Mouse (Mus musculus) liver, adult 2 months (tissue): ENCODE data around the gene Rnf216. TPM values are rescaled to one million over a fixed set of nuclear protein-coding genes. Genes with fewer than 3 reads are reported as not detected.

Experiments used
- DNase-seq: peaks from one replicate; pipeline ENCODE4 v3.0.0-alpha.2; 2011; ENCODE audit warnings: low read depth, low spot score; ENCODE audit errors: extremely low read depth
- H3K27ac ChIP-seq: fragments of 200-500 bp; replicated peaks from 2 replicates; pipeline ENCODE4 v1.5.1; 2012; ENCODE audit warnings: low read depth, mild to moderate bottlenecking, control low read depth, inconsistent platforms, low read length; ENCODE audit not compliant: insufficient read depth
- H3K27me3 ChIP-seq: fragments of 200-500 bp; 2 replicates; pipeline ENCODE4 v1.6.1; 2012; ENCODE audit warnings: mild to moderate bottlenecking, moderate library complexity, low read length, inconsistent platforms; ENCODE audit not compliant: control insufficient read depth, insufficient read depth
- H3K36me3 ChIP-seq: fragments of 200-500 bp; 2 replicates; pipeline ENCODE4 v1.6.1; 2012; ENCODE audit warnings: low read length, inconsistent platforms; ENCODE audit not compliant: control insufficient read depth, insufficient read depth
- H3K4me1 ChIP-seq: fragments of 200-500 bp; 2 replicates; pipeline ENCODE4 v1.6.1; 2011; ENCODE audit warnings: low read length; ENCODE audit not compliant: control insufficient read depth, insufficient read depth
- H3K4me3 ChIP-seq: fragments of 200-500 bp; 2 replicates; pipeline ENCODE4 v1.5.1; 2011; ENCODE audit warnings: low read depth, mild to moderate bottlenecking, control low read depth, low read length, moderate library complexity; ENCODE audit not compliant: insufficient read depth
- H3K79me2 ChIP-seq: fragments of 200-500 bp; 2 replicates; pipeline ENCODE4 v1.6.1; 2012; ENCODE audit warnings: inconsistent platforms, mild to moderate bottlenecking, low read length, moderate library complexity; ENCODE audit not compliant: control insufficient read depth, insufficient read depth
- H3K9ac ChIP-seq: fragments of 200-500 bp; 2 replicates; pipeline ENCODE4 v1.6.1; 2012; ENCODE audit warnings: low read depth, mild to moderate bottlenecking, control low read depth, inconsistent platforms, low read length
- CTCF ChIP-seq: fragments of 200-500 bp; IDR thresholded peaks from 2 replicates; pipeline ENCODE4 v1.5.1; 2011; ENCODE audit warnings: low read depth, low read length, control low read depth
- POLR2A ChIP-seq: fragments of 200-500 bp; IDR thresholded peaks from 2 replicates; pipeline ENCODE4 v1.6.1; 2011; ENCODE audit warnings: low read length, control low read depth; ENCODE audit not compliant: insufficient read depth; ENCODE audit errors: extremely low read depth
- WGBS: fragments of 180-500 bp; shearing (Covaris S2); methylation state at CpG from one replicate; pipeline ENCODE4 v1.1.7; 2018; 5-methylcytosine and 5-hydroxymethylcytosine counted together
- polyA plus RNA-seq: library from polyadenylated mRNA; depleted of rRNA; stranded (reverse); fragments of >200 nt; gene quantifications from 2 replicates; pipeline ENCODE4 v1.2.3, GENCODE M21; 2012; rRNA removed
- total RNA-seq: library from RNA; depleted of rRNA; stranded (reverse); fragments of >200 nt; gene quantifications from 2 replicates; pipeline ENCODE4 v1.2.3, GENCODE M21; 2014; rRNA removed

Rnf216 gene
- total and polyA plus RNA-seq, 2 experiments = 11.5 to 12.1 TPM

DNA sequence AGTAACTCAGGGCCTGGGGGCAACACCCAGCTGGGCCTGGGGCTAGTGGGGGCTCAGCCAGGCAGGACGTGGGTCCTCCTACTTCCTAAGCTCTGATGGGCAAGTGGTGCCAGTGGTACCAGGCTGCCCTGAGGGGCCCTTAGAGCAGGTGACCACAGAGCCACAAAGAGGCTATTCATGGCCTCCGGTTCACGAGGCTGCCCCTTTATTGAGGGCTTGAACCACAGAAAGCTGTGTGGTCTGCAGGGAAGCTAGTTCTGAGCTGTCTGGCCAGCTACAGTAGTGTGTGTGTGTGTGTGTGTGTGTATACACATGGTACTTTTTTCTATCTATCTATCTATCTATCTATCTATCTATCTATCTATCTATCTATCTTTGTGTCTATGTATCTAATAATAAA is 159.2 kb downstream of the Rnf216 start:
- TF ChIP-seq POLR2A = no peak
- TF ChIP-seq CTCF = no peak
- Histone ChIP-seq H3K4me3 (no peak overlapping the region), H3K9ac (no peak overlapping the region), H3K79me2 (no peaks in the 10 kb centered on the region), H3K27ac (no peak overlapping the region), H3K36me3 (no peaks in the 10 kb centered on the region), H3K27me3 (no peaks in the 10 kb centered on the region), H3K4me1 (no peaks in the 10 kb centered on the region)
- 96% methylated on average over 3 of the region's 3 CpGs for WGBS
- no peak for DNase-seq

GRCm38 (mm10) chr5:142950405-142950804 is 162.4 kb downstream of the Rnf216 start:
- H3K4me1 ChIP-seq = no peaks in the 10 kb centered on the region

GRCm38 (mm10) chr5:142949580-142949979 is 163.2 kb downstream of the Rnf216 start:
- Histone ChIP-seq H3K4me1 (no peaks in the 10 kb centered on the region), H3K79me2 (no peaks in the 10 kb centered on the region), H3K4me3 (no peak overlapping the region), H3K36me3 (no peaks in the 10 kb centered on the region), H3K9ac (no peak overlapping the region), H3K27me3 (no peaks in the 10 kb centered on the region), H3K27ac (no peak overlapping the region; the same call in 1 of the 2 replicates)
- WGBS = 74% methylated on average over 6 of the region's 6 CpGs
- no peak for DNase-seq
- TF ChIP-seq CTCF (no peak), POLR2A (no peak)

More at GRCm38 (mm10) chr5:142950405-142950804, 162.4 kb downstream of the Rnf216 start:
- Histone ChIP-seq H3K79me2 (no peaks in the 10 kb centered on the region), H3K4me3 (no peak overlapping the region), H3K9ac (no peak overlapping the region), H3K27me3 (no peaks in the 10 kb centered on the region), H3K27ac (no peak overlapping the region), H3K36me3 (no peaks in the 10 kb centered on the region)
- TF ChIP-seq CTCF (no peak), POLR2A (no peak)
- 75% methylated on average over 6 of the region's 6 CpGs for WGBS
- DNase-seq = no peak

DNA sequence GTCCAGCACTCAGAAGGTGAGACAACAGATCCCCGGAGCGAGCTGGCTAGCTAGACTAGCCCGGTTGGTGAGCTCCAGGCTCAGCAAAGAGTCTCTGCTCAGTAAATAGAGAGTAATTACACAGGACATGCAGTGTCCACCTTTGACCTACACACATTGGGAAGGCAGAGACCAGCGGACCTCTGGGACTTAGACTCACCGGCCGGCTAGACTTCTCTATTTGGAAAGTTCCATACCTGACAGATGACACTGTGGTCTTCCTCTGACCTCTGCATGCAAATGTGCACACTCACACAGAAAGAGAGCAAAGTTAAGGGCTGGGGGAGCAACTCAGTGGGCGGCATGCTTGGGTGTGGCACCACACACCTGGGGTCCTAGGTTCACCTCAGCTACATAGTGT is 165.3 kb downstream of the Rnf216 start:
- Histone ChIP-seq H3K27me3 (no peaks in the 10 kb centered on the region), H3K9ac (no peak overlapping the region), H3K4me3 (no peak overlapping the region), H3K27ac (no peak overlapping the region), H3K79me2 (no peaks in the 10 kb centered on the region), H3K36me3 (no peaks in the 10 kb centered on the region), H3K4me1 (no peaks in the 10 kb centered on the region)
- no peak for DNase-seq
- no peak for TF ChIP-seq CTCF
- WGBS = 32% methylated on average over 7 of the region's 7 CpGs

- Histone ChIP-seq H3K79me2 (no peaks in the 10 kb centered on the region), H3K4me1 (no peaks in the 10 kb centered on the region), H3K9ac (no peak overlapping the region), H3K27me3 (no peaks in the 10 kb centered on the region), H3K36me3 (no peaks in the 10 kb centered on the region), H3K27ac (no peak overlapping the region), H3K4me3 (no peak overlapping the region)
- DNase-seq = no peak
- 66% methylated on average over 8 of the region's 8 CpGs for WGBS
- TF ChIP-seq POLR2A (no peak), CTCF (no peak)
These were observed 167.7 kb downstream of the Rnf216 start for GRCm38 (mm10) chr5:142944979-142945682.

Other genes starting within 250 kb of the Rnf216 start
- gene Fbxl18, start 217.6 kb downstream of the Rnf216 start, total RNA-seq = 1.5 and 2.4 TPM in 2 replicates
- gene Fbxl18, start 217.6 kb downstream of the Rnf216 start, polyA plus RNA-seq = 9.3 and 10.6 TPM in 2 replicates
- 726 and 988 TPM in 2 replicates for gene Actb, start 206.2 kb downstream of the Rnf216 start, total RNA-seq
- 1,363 and 1,398 TPM in 2 replicates for gene Actb, start 206.2 kb downstream of the Rnf216 start, polyA plus RNA-seq
- 2.0 and 4.2 TPM in 2 replicates for gene Fscn1, start 152.7 kb downstream of the Rnf216 start, total RNA-seq
- 3.0 and 4.4 TPM in 2 replicates for gene Fscn1, start 152.7 kb downstream of the Rnf216 start, polyA plus RNA-seq
- not detected in 2 replicates for gene Olfr718-ps1, start 34.6 kb upstream of the Rnf216 start, total RNA-seq
- not detected in 2 replicates for gene Olfr718-ps1, start 34.6 kb upstream of the Rnf216 start, polyA plus RNA-seq
- 3.1 and 4.6 TPM in 2 replicates for gene Rbak, start 67.8 kb upstream of the Rnf216 start, total RNA-seq
- 0.82 and 1.2 TPM in 2 replicates for gene Rbak, start 67.8 kb upstream of the Rnf216 start, polyA plus RNA-seq
- gene Spdye4b, start 68.0 kb upstream of the Rnf216 start, total RNA-seq = not detected in 2 replicates
- gene Spdye4b, start 68.0 kb upstream of the Rnf216 start, polyA plus RNA-seq = not detected in 2 replicates
- not detected in 2 replicates for gene Spdye4a, start 113.9 kb upstream of the Rnf216 start, total RNA-seq
- gene Spdye4a, start 113.9 kb upstream of the Rnf216 start, polyA plus RNA-seq = not detected in 2 replicates
- gene Zfp12, start 122.2 kb upstream of the Rnf216 start, total RNA-seq = 6.4 and 7.2 TPM in 2 replicates
- gene Zfp12, start 122.2 kb upstream of the Rnf216 start, polyA plus RNA-seq = 3.7 and 4.6 TPM in 2 replicates
- 1.9 and 2.4 TPM in 2 replicates for gene Zfp316, start 157.0 kb upstream of the Rnf216 start, total RNA-seq
- 1.9 and 2.3 TPM in 2 replicates for gene Zfp316, start 157.0 kb upstream of the Rnf216 start, polyA plus RNA-seq
- gene Zfp853, start 180.6 kb upstream of the Rnf216 start, total RNA-seq = 0.28 TPM in 1 of 2 replicates, not detected in the other
- gene Zfp853, start 180.6 kb upstream of the Rnf216 start, polyA plus RNA-seq = 0.07 and 0.11 TPM in 2 replicates
- 4.3 and 6.8 TPM in 2 replicates for gene E130309D02Rik, start 202.4 kb upstream of the Rnf216 start, total RNA-seq
- 12.8 and 14.8 TPM in 2 replicates for gene E130309D02Rik, start 202.4 kb upstream of the Rnf216 start, polyA plus RNA-seq
- gene Zdhhc4, start 216.3 kb upstream of the Rnf216 start, total RNA-seq = 13.0 and 14.0 TPM in 2 replicates
- gene Zdhhc4, start 216.3 kb upstream of the Rnf216 start, polyA plus RNA-seq = 37.9 and 42.5 TPM in 2 replicates
- not detected in 2 replicates for gene Grid2ip, start 244.3 kb upstream of the Rnf216 start, total RNA-seq
- 0.13 TPM in 1 of 2 replicates, not detected in the other for gene Grid2ip, start 244.3 kb upstream of the Rnf216 start, polyA plus RNA-seq